Mouse (Mus musculus): ENCODE results near the gene Map1b. TPM values are rescaled to one million over a fixed set of nuclear protein-coding genes. Genes with fewer than 3 reads are reported as not detected.

Map1b gene
- polyA plus RNA-seq, 1 experiment from 2014 or later: 1,780 TPM

GRCm38 (mm10) chr13:99550679-99551369 is 34.5 kb upstream of the Map1b start:
- Histone ChIP-seq H3K27ac (replicated peaks) (no peak overlapping the region), H3K9ac (no peak overlapping the region), H3K4me3 (no peak overlapping the region), H3K36me3 (no peaks in the 10 kb centered on the region), H3K27me3 (no peaks in the 10 kb centered on the region), H3K9me3 (no peaks in the 10 kb centered on the region), H3K4me2 (no peak overlapping the region), H3K4me1 (replicated peaks) (peaks cover 29% of the 10 kb centered on the region)
- no peak for ATAC-seq (ENCODE audit: low read depth)
- 62% methylated on average over 12 of the region's 12 CpGs for WGBS

- H3K4me1 ChIP-seq (replicated peaks): peaks cover 29% of the 10 kb centered on the region
- peak overlapping the region; percentile 21; the same call in 1 of the 2 replicates for H3K4me2 ChIP-seq
- H3K4me3 ChIP-seq: no peak overlapping the region
- H3K27ac ChIP-seq (replicated peaks): peak overlapping the region; percentile 49; the same call in 1 of the 2 replicates
- no peaks in the 10 kb centered on the region for H3K36me3 ChIP-seq
- no peaks in the 10 kb centered on the region for H3K9me3 ChIP-seq
- no peaks in the 10 kb centered on the region for H3K27me3 ChIP-seq
- ATAC-seq (ENCODE audit: low read depth): no peak
- WGBS: 56% methylated on average over 4 of the region's 4 CpGs
- H3K9ac ChIP-seq: no peak overlapping the region
Measured at GRCm38 (mm10) chr13:99550060-99550459, 33.7 kb upstream of the Map1b start.

- H3K9ac ChIP-seq: no peak overlapping the region
- ATAC-seq (ENCODE audit: low read depth): peak; percentile 64; the same call in 1 of the 2 replicates
- peak overlapping the region; percentile 21; the same call in 1 of the 2 replicates for H3K4me2 ChIP-seq
- no peaks in the 10 kb centered on the region for H3K36me3 ChIP-seq
- no peak overlapping the region for H3K4me3 ChIP-seq
- no peaks in the 10 kb centered on the region for H3K27me3 ChIP-seq
- no peaks in the 10 kb centered on the region for H3K9me3 ChIP-seq
- peaks cover 29% of the 10 kb centered on the region for H3K4me1 ChIP-seq (replicated peaks)
- WGBS: 10% methylated on average over 9 of the region's 9 CpGs
- peak overlapping the region; percentile 49; the same call in 1 of the 2 replicates for H3K27ac ChIP-seq (replicated peaks)
Measured at GRCm38 (mm10) chr13:99549584-99549983, 33.2 kb upstream of the Map1b start.

- H3K9me3 ChIP-seq: no peaks in the 10 kb centered on the region
- 67% methylated on average over 5 of the region's 5 CpGs for WGBS
- no peak overlapping the region for H3K9ac ChIP-seq
- H3K27ac ChIP-seq (replicated peaks): no peak overlapping the region
- peaks cover 36% of the 10 kb centered on the region for H3K4me1 ChIP-seq (replicated peaks)
- no peak overlapping the region for H3K4me3 ChIP-seq
- H3K4me2 ChIP-seq: no peak overlapping the region
- ATAC-seq (ENCODE audit: low read depth): no peak
- H3K27me3 ChIP-seq: no peaks in the 10 kb centered on the region
- no peaks in the 10 kb centered on the region for H3K36me3 ChIP-seq
Measured at GRCm38 (mm10) chr13:99546832-99547231, 30.5 kb upstream of the Map1b start.

GRCm38 (mm10) chr13:99545201-99545600 is 28.9 kb upstream of the Map1b start:
- no peak overlapping the region for H3K4me3 ChIP-seq
- no peak overlapping the region for H3K9ac ChIP-seq
- no peak overlapping the region for H3K4me2 ChIP-seq
- H3K27ac ChIP-seq (replicated peaks): no peak overlapping the region
- no peaks in the 10 kb centered on the region for H3K36me3 ChIP-seq
- 77% methylated on average over 6 of the region's 6 CpGs for WGBS
- ATAC-seq (ENCODE audit: low read depth): no peak
- no peaks in the 10 kb centered on the region for H3K9me3 ChIP-seq
- peaks cover 42% of the 10 kb centered on the region for H3K4me1 ChIP-seq (replicated peaks)
- 0 out of 2 replicates have a peak, but pooled peaks cover 3% of the 10 kb centered on the region for H3K27me3 ChIP-seq

GRCm38 (mm10) chr13:99541429-99542267 is 25.3 kb upstream of the Map1b start:
- peak overlapping the region; percentile 29; the same call in 1 of the 2 replicates for H3K27ac ChIP-seq (replicated peaks)
- peak overlapping the region; percentile 45 for H3K4me2 ChIP-seq
- ATAC-seq (ENCODE audit: low read depth): peak; percentile 76
- H3K4me1 ChIP-seq (replicated peaks): peaks cover 31% of the 10 kb centered on the region
- H3K36me3 ChIP-seq: no peaks in the 10 kb centered on the region
- peak overlapping the region; percentile 13; the same call in 1 of the 2 replicates for H3K4me3 ChIP-seq
- H3K9me3 ChIP-seq: no peaks in the 10 kb centered on the region
- 33% methylated on average over 21 of the region's 21 CpGs for WGBS
- peak overlapping the region; percentile 48 for H3K9ac ChIP-seq
- 0 out of 2 replicates have a peak, but pooled peaks cover 3% of the 10 kb centered on the region for H3K27me3 ChIP-seq

GRCm38 (mm10) chr13:99539288-99539687 is 22.9 kb upstream of the Map1b start:
- H3K4me2 ChIP-seq: no peak overlapping the region
- no peak overlapping the region for H3K4me3 ChIP-seq
- 0 out of 2 replicates have a peak, but pooled peaks cover 3% of the 10 kb centered on the region for H3K27me3 ChIP-seq
- no peak overlapping the region for H3K27ac ChIP-seq (replicated peaks)
- 85% methylated on average over 5 of the region's 5 CpGs for WGBS
- peaks cover 31% of the 10 kb centered on the region for H3K4me1 ChIP-seq (replicated peaks)
- no peaks in the 10 kb centered on the region for H3K36me3 ChIP-seq
- ATAC-seq (ENCODE audit: low read depth): no peak
- no peak overlapping the region for H3K9ac ChIP-seq
- H3K9me3 ChIP-seq: no peaks in the 10 kb centered on the region

GRCm38 (mm10) chr13:99538851-99539250 is 22.5 kb upstream of the Map1b start:
- H3K4me3 ChIP-seq: no peak overlapping the region
- H3K9ac ChIP-seq: no peak overlapping the region
- H3K4me2 ChIP-seq: no peak overlapping the region
- no peak overlapping the region for H3K27ac ChIP-seq (replicated peaks)
- H3K27me3 ChIP-seq: 0 out of 2 replicates have a peak, but pooled peaks cover 3% of the 10 kb centered on the region
- H3K4me1 ChIP-seq (replicated peaks): peaks cover 31% of the 10 kb centered on the region
- 95% methylated on average over 11 of the region's 11 CpGs for WGBS
- no peak for ATAC-seq (ENCODE audit: low read depth)
- H3K36me3 ChIP-seq: no peaks in the 10 kb centered on the region
- H3K9me3 ChIP-seq: no peaks in the 10 kb centered on the region

GRCm38 (mm10) chr13:99537908-99538513 is 21.7 kb upstream of the Map1b start:
- Histone ChIP-seq H3K4me2 (no peak overlapping the region), H3K36me3 (no peaks in the 10 kb centered on the region), H3K9ac (no peak overlapping the region), H3K4me1 (replicated peaks) (peaks cover 31% of the 10 kb centered on the region), H3K4me3 (no peak overlapping the region), H3K27me3 (0 out of 2 replicates have a peak, but pooled peaks cover 3% of the 10 kb centered on the region), H3K27ac (replicated peaks) (no peak overlapping the region), H3K9me3 (no peaks in the 10 kb centered on the region)
- 26% methylated on average over 8 of the region's 8 CpGs for WGBS
- ATAC-seq (ENCODE audit: low read depth): peak; percentile 15; the same call in 1 of the 2 replicates

- no peaks in the 10 kb centered on the region for H3K36me3 ChIP-seq
- H3K27me3 ChIP-seq: no peaks in the 10 kb centered on the region
- no peak overlapping the region for H3K9ac ChIP-seq
- H3K4me3 ChIP-seq: no peak overlapping the region
- 66% methylated on average over 4 of the region's 4 CpGs for WGBS
- H3K4me2 ChIP-seq: no peak overlapping the region
- no peaks in the 10 kb centered on the region for H3K4me1 ChIP-seq (replicated peaks)
- H3K9me3 ChIP-seq: no peaks in the 10 kb centered on the region
- ATAC-seq (ENCODE audit: low read depth): no peak
- no peak overlapping the region for H3K27ac ChIP-seq (replicated peaks)
Measured at GRCm38 (mm10) chr13:99528456-99528855, 12.1 kb upstream of the Map1b start.

GRCm38 (mm10) chr13:99527936-99528335 is 11.6 kb upstream of the Map1b start:
- no peaks in the 10 kb centered on the region for H3K9me3 ChIP-seq
- H3K9ac ChIP-seq: no peak overlapping the region
- H3K4me3 ChIP-seq: no peak overlapping the region
- no peak for ATAC-seq (ENCODE audit: low read depth)
- no peaks in the 10 kb centered on the region for H3K4me1 ChIP-seq (replicated peaks)
- H3K27me3 ChIP-seq: no peaks in the 10 kb centered on the region
- H3K27ac ChIP-seq (replicated peaks): no peak overlapping the region
- H3K4me2 ChIP-seq: no peak overlapping the region
- no peaks in the 10 kb centered on the region for H3K36me3 ChIP-seq

GRCm38 (mm10) chr13:99525491-99525890 is 9.2 kb upstream of the Map1b start:
- Histone ChIP-seq H3K9ac (no peak overlapping the region), H3K27me3 (no peaks in the 10 kb centered on the region), H3K9me3 (no peaks in the 10 kb centered on the region), H3K4me3 (no peak overlapping the region), H3K36me3 (no peaks in the 10 kb centered on the region), H3K27ac (replicated peaks) (no peak overlapping the region), H3K4me2 (no peak overlapping the region), H3K4me1 (replicated peaks) (peaks cover 4% of the 10 kb centered on the region; the same call in 1 of the 2 replicates)
- 75% methylated on average over 8 of the region's 8 CpGs for WGBS
- ATAC-seq (ENCODE audit: low read depth): no peak

Measured in neural tube, embryonic 13.5 days (tissue).